Mouse (Mus musculus) G1E (cell line): ENCODE measurements around the gene Cacna1c.

Source experiments
- CTCF ChIP-seq: IDR thresholded peaks from 2 replicates; pipeline ENCODE4 v1.5.1; 2012; ENCODE audit warnings: low read depth, low read length, inconsistent platforms, mixed read lengths
- GATA1 ChIP-seq: IDR thresholded peaks from 2 replicates; pipeline ENCODE4 v1.6.1; 2012; ENCODE audit warnings: borderline replicate concordance, low read length, inconsistent platforms, mixed read lengths
- GATA2 ChIP-seq: IDR thresholded peaks from 2 replicates; pipeline ENCODE4 v1.6.1; 2012; ENCODE audit warnings: low read depth, low read length, inconsistent platforms, borderline replicate concordance
- POLR2AphosphoS5 ChIP-seq: IDR thresholded peaks from 2 replicates; pipeline ENCODE4 v1.6.1; 2012; ENCODE audit warnings: low read depth, low read length, inconsistent platforms; ENCODE audit not compliant: insufficient replicate concordance
- TAL1 ChIP-seq: conservative IDR thresholded peaks from 2 replicates; pipeline ENCODE4 v1.6.1; 2012; ENCODE audit warnings: low read depth, low read length, inconsistent platforms, mixed read lengths

- TF ChIP-seq GATA1 (no peak), CTCF (no peak), POLR2AphosphoS5 (no peak), TAL1 (no peak), GATA2 (no peak)
Measured at GRCm38 (mm10) chr6:119052366-119052765, 143.9 kb downstream of the Cacna1c start.
